Mouse (Mus musculus): ENCODE measurements around the gene Dennd1a.

Dennd1a gene

GRCm38 (mm10) chr2:38221461-38221860 lies 65.7 kb downstream of the Dennd1a start:
- no peak for DNase-seq

- DNase-seq, result no peak
Measured at GRCm38 (mm10) chr2:38220687-38221435, 66.3 kb downstream of the Dennd1a start.

GRCm38 (mm10) chr2:38219666-38220065 lies 67.5 kb downstream of the Dennd1a start:
- DNase-seq, result no peak

- DNase-seq, result no peak
Measured at GRCm38 (mm10) chr2:38213041-38213440, 74.1 kb downstream of the Dennd1a start.

- no peak for DNase-seq
Measured at GRCm38 (mm10) chr2:38211426-38211825, 75.8 kb downstream of the Dennd1a start.

- no peak for DNase-seq
Measured at GRCm38 (mm10) chr2:38207752-38208151, 79.4 kb downstream of the Dennd1a start.

GRCm38 (mm10) chr2:38205281-38205680 lies 81.9 kb downstream of the Dennd1a start:
- DNase-seq, result no peak

GRCm38 (mm10) chr2:38204696-38205095 lies 82.5 kb downstream of the Dennd1a start:
- DNase-seq, result no peak

GRCm38 (mm10) chr2:38198072-38198471 lies 89.1 kb downstream of the Dennd1a start:
- DNase-seq, result no peak

GRCm38 (mm10) chr2:38196199-38197060 lies 90.8 kb downstream of the Dennd1a start:
- DNase-seq, result no peak

GRCm38 (mm10) chr2:38192007-38192406 lies 95.2 kb downstream of the Dennd1a start:
- no peak for DNase-seq

GRCm38 (mm10) chr2:38191601-38192000 lies 95.6 kb downstream of the Dennd1a start:
- no peak for DNase-seq

- no peak for DNase-seq
Measured at GRCm38 (mm10) chr2:38186438-38186837, 100.8 kb downstream of the Dennd1a start.

GRCm38 (mm10) chr2:38184977-38185376 lies 102.2 kb downstream of the Dennd1a start:
- DNase-seq, result no peak

- no peak for DNase-seq
Measured at GRCm38 (mm10) chr2:38183881-38184280, 103.3 kb downstream of the Dennd1a start.

- no peak for DNase-seq
Measured at GRCm38 (mm10) chr2:38182283-38182682, 104.9 kb downstream of the Dennd1a start.

- DNase-seq, result no peak
Measured at GRCm38 (mm10) chr2:38177583-38177978, 109.6 kb downstream of the Dennd1a start.

- no peak for DNase-seq
Measured at GRCm38 (mm10) chr2:38176870-38177582, 110.2 kb downstream of the Dennd1a start.

- no peak for DNase-seq
Measured at GRCm38 (mm10) chr2:38175276-38175675, 111.9 kb downstream of the Dennd1a start.

- DNase-seq, result no peak
Measured at GRCm38 (mm10) chr2:38168606-38169005, 118.6 kb downstream of the Dennd1a start.

GRCm38 (mm10) chr2:38165966-38166365 lies 121.2 kb downstream of the Dennd1a start:
- no peak for DNase-seq

GRCm38 (mm10) chr2:38164326-38165035 lies 122.7 kb downstream of the Dennd1a start:
- DNase-seq, result no peak

GRCm38 (mm10) chr2:38162486-38162885 lies 124.7 kb downstream of the Dennd1a start:
- no peak for DNase-seq

All from right cerebral cortex, postnatal 25 days (tissue).